Mouse (Mus musculus) mouse trophoblast stem cell (cell line): Measurements from ENCODE around the gene Slc15a5.
"Not testable (repeated sequence)": the region's sequence is repeated elsewhere in the genome, so short reads cannot be mapped to it uniquely, and the experiment has no call there.

ENCODE experiments used
- in situ Hi-C, 2 experiments: fragments of 300-500 bp; cut with MseI, MboI; formaldehyde crosslinking; loops; 2 replicates in 1 of 2; 3 replicates in 1 of 2; pipeline ENCODE4 v1.15.1; 2025

Slc15a5 gene

GRCm38 (mm10) chr6:138079816-138080215, at the start of gene Slc15a5:
TSS of gene Slc15a5 (minus strand) at chr6:138079916.
- in situ Hi-C loops = no loop called here

GRCm38 (mm10) chr6:138128392-138129335, 48.9 kb upstream of the Slc15a5 start:
- in situ Hi-C loops = no loop called here

GRCm38 (mm10) chr6:138117496-138117895, 37.8 kb upstream of the Slc15a5 start:
- in situ Hi-C loops = no loop called here

- in situ Hi-C loops = no loop called here
Measured at GRCm38 (mm10) chr6:138104559-138104958, 24.8 kb upstream of the Slc15a5 start.

- in situ Hi-C loops = no loop called here
Measured at GRCm38 (mm10) chr6:138102940-138103339, 23.2 kb upstream of the Slc15a5 start.

GRCm38 (mm10) chr6:138101843-138102242, 22.1 kb upstream of the Slc15a5 start:
- in situ Hi-C loops = no loop called here

- in situ Hi-C loops = no loop called here
Measured at GRCm38 (mm10) chr6:138099646-138100045, 19.9 kb upstream of the Slc15a5 start.

GRCm38 (mm10) chr6:138095060-138095459, 15.3 kb upstream of the Slc15a5 start:
- in situ Hi-C loops = no loop called here

- in situ Hi-C loops = no loop called here
Measured at GRCm38 (mm10) chr6:138092432-138092831, 12.7 kb upstream of the Slc15a5 start.

- in situ Hi-C loops = no loop called here
Measured at GRCm38 (mm10) chr6:138089084-138089483, 9.4 kb upstream of the Slc15a5 start.

GRCm38 (mm10) chr6:138086421-138086820, 6.7 kb upstream of the Slc15a5 start:
- in situ Hi-C loops = not testable (repeated sequence)

- in situ Hi-C loops = no loop called here
Measured at GRCm38 (mm10) chr6:138080778-138081549, 1.2 kb upstream of the Slc15a5 start.

- in situ Hi-C loops = no loop called here
Measured at GRCm38 (mm10) chr6:138077681-138078439, 1.9 kb downstream of the Slc15a5 start.

- in situ Hi-C loops = no loop called here
Measured at GRCm38 (mm10) chr6:138075723-138076122, 4.0 kb downstream of the Slc15a5 start.

GRCm38 (mm10) chr6:138073540-138073939, 6.2 kb downstream of the Slc15a5 start:
- in situ Hi-C loops = no loop called here

- in situ Hi-C loops = no loop called here
Measured at GRCm38 (mm10) chr6:138072963-138073339, 6.8 kb downstream of the Slc15a5 start.

- in situ Hi-C loops = no loop called here
Measured at GRCm38 (mm10) chr6:138072110-138072962, 7.4 kb downstream of the Slc15a5 start.

GRCm38 (mm10) chr6:138071505-138072107, 8.1 kb downstream of the Slc15a5 start:
- in situ Hi-C loops = no loop called here

GRCm38 (mm10) chr6:138070720-138071504, 8.8 kb downstream of the Slc15a5 start:
- in situ Hi-C loops = no loop called here

GRCm38 (mm10) chr6:138069921-138070320, 9.8 kb downstream of the Slc15a5 start:
- in situ Hi-C loops = no loop called here
